Mouse (Mus musculus): ENCODE data around the gene Sdc4.

Sdc4 gene

DNA sequence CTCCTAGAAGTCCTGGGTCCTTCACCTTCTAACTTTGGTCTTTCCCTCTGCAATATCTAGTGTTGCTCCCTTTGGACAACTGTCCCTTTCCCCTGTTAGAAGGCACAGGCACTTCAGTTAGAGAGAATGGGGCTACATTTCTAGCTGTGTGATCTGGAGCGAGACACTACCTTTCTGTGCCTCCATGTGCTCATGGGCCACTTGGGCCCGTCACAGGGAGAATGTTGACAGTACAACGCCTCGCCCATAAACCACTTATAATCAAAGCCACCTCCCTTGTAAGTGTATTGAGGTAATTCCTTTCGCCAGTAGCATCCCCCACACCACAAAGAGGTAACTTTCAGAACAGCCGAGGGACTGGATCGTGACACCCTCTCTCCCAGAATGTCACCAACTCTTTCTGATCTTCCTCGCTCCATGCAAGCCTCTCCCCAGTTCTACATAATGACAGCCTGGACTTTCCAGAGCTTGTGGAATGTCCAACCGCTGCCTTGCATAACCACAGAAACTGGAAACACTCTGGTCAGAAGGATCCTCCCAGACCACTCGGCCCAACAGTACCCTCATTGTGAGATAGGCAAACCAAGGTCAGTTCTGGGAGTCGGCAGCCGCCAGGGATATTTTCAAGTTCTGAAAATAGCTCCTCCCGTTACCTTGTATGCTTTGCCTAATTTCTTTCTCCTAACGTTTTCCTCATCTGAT lies 5.8 kb upstream of the Sdc4 start:
- DNase-seq (ENCODE audit: low read depth, low spot score), result no peak

GRCm38 (mm10) chr2:164448921-164449320 lies 5.2 kb upstream of the Sdc4 start:
- no peak for DNase-seq (ENCODE audit: low read depth, low spot score)

DNA sequence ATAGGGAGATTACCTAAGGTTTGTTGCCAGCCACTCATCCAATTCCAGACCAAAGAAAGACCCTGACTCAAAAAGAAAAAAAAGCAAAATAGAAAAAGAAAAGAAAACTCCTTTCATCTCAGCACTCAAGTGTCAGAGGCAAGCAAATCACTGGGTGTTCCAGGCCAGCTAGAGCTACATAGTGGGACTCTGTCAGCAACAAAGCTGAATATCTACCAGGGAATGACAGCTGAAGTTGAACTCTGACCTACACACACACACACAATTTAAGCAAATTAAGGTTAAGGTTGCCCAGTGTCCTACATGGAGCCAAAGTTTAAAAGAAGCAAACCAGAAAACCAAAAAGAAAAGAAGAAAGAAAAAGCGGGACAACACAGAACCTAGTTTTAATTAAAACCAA lies 4.5 kb upstream of the Sdc4 start:
- DNase-seq (ENCODE audit: low read depth, low spot score), result no peak

GRCm38 (mm10) chr2:164446086-164446469 lies 2.4 kb upstream of the Sdc4 start:
- no peak for DNase-seq (ENCODE audit: low read depth, low spot score)

DNA sequence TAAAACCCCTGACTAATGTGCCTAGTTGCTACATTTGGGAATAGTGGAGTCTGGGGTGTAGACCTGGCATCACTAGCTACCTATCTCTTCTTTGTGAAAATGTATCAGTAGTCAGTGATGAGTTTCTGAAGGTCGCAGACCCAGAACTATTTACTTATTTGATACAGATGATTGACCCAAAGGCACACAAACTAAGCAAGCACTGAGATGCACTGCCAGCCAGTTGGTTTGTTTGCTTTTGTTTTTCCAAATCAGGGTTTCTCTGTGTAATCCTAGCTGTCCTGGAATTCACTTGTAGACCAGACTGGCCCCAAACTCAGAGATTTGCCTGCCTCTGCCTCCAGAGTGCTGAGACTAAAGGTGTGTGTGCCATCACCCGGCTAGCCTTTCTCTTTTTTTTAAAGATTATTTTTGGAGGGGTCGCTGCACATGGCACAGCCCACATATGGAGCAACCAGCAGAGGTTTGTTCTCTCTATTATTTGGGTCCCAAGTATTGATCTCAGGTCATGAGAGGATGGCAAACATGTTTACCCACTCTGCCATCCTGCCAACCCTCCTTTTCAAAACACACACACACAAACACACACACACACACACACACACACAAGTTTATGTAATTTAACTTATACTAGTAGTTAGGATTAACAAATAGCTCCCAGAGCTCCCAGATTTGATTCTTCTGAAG lies 1.9 kb upstream of the Sdc4 start:
- no peak for DNase-seq (ENCODE audit: low read depth, low spot score)

DNA sequence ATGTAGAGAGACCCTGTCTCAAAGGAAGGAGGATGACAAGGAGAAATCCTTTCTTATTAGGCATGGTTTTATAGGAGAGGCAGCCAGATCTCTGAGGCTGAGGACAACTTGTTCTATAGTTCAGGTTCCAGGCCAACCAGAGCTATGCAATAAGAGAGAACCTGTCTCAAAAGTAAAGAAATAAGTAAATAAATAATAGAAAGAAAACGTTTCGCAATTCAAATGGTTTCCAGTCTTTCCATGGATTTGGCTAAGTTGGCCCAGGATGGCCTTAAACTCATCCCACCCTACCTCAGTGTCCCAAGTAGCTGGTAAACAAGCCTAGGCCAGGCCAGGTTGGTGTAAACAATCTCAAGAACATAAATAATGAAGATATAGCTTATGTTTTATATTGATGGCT lies 1.0 kb upstream of the Sdc4 start:
- DNase-seq (ENCODE audit: low read depth, low spot score), result no peak

- no peak for DNase-seq (ENCODE audit: low read depth, low spot score)
Observed at GRCm38 (mm10) chr2:164443051-164443437, 643 bp downstream of the Sdc4 start.

GRCm38 (mm10) chr2:164442315-164443050 lies 1.2 kb downstream of the Sdc4 start:
- no peak for DNase-seq (ENCODE audit: low read depth, low spot score)

- no peak for DNase-seq (ENCODE audit: low read depth, low spot score)
Observed at GRCm38 (mm10) chr2:164441731-164442130, 2.0 kb downstream of the Sdc4 start.

GRCm38 (mm10) chr2:164441155-164441554 lies 2.5 kb downstream of the Sdc4 start:
- no peak for DNase-seq (ENCODE audit: low read depth, low spot score)

DNA sequence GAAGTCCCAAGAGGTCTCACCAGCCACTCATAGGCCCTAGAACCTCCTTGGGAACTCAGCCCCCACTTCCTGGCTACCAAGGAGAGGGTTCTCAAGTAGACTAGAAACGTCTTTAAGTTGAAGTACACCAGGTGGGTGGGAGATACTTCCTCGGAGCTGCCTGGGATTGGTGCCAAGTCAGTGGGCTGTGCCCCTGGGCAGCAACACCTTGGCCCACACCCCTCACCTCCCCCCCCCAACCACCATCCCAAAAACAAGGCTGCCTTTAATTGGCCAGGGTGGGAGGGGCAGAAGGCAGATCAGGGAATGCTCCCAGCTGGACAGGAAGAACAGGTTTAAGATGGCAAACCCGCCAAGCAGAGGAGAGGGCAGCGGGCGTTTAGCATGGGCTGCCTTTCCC lies 3.4 kb downstream of the Sdc4 start:
- DNase-seq (ENCODE audit: low read depth, low spot score), result no peak

GRCm38 (mm10) chr2:164439001-164439421 lies 4.7 kb downstream of the Sdc4 start:
- DNase-seq (ENCODE audit: low read depth, low spot score), result no peak

- DNase-seq (ENCODE audit: low read depth, low spot score), result no peak
Observed at GRCm38 (mm10) chr2:164438257-164438656, 5.4 kb downstream of the Sdc4 start.

DNA sequence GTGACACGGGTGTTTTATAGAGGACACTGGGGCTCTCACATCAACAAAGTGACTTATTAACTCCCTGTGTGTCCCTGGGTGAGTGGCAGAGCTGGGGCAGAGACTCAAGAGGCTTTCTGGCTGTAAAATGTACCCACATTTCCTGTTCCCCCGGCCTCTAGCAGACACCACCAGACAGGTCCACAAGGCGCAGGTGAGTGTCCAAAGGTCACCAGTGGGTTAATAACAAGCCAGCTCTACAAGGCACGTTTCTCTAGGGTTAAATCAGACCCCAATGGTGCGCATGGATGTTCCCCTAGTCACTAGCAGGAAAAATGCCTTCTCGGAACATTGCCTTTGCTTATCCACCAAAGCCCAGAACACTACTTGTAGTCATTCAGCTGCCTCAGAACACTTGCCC lies 6.0 kb downstream of the Sdc4 start:
- DNase-seq (ENCODE audit: low read depth, low spot score), result no peak

GRCm38 (mm10) chr2:164436961-164437360 lies 6.7 kb downstream of the Sdc4 start:
- no peak for DNase-seq (ENCODE audit: low read depth, low spot score)

DNA sequence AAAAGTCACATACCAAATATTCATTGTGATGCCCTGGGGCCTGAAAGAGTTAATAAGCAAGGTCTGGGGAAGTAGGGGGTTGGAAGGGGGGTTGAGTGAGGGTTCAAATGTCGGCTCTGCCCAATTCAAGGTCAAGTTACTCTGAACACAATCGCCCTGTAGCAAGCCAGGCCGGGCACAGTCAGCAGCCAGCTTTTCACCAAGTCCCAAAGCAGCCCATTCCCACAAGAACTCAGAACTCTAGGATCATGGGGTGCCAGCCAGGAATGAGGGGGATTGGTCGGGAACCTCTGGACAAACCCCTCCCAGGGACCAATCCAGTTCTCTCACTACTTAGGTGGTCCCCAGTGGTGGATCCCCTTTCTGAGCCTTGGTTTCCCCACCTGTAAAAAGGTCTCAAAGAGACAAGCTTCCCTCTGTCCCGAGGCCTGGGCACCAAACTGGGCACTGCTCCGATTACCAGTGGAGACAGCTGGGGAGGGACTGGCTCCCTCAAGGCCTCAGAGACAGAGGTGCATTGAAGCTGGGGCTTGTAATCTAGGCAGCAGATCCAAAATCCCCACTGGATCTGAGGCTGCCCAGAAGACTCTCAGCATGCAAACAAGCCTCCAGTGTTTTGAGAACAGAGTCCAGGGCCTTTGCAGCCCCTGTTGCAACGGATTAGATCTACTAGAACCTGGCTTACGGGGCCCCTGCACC lies 7.3 kb downstream of the Sdc4 start:
- no peak for DNase-seq (ENCODE audit: low read depth, low spot score)

DNA sequence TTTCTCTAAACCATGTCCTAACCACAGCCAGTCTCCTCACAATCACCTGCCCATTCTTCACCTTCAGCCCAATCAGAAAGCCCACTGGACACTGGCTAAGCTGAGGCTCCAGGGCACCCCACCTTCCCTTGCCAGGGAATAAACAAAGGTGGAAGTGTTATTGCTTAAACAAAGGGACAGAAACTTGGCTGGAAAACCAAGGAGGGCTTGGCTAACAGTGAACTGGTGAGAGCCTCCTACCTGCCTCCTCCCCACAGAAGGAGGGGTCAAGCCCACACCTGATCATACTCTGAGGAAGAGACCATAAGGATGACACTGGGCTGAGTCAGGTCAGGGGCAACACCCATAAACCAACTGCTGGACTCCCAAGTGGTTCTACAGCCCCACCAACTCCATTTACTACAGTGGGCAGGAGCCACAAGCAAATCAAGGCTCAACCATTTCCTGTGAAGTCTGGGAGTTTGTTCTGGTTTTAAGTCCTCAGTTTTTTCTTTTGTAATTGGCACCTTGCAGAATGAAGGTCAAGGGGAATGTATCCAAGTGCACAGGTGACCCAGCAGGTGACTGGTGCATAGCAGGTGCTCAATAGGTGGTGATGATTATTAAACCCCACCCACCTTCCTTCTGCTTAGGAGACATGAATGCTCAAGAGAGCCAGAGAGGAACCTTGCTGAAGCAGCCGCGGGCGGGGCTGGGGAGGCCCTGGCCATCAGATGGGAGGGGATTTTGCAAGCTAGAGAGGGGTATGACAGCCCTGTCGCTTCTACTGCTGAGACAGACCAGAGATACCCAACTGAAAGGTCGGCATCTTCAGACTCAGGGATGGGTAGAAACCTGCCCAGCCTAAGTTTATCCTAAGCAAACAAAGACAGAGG lies 8.2 kb downstream of the Sdc4 start:
- no peak for DNase-seq (ENCODE audit: low read depth, low spot score)

DNA sequence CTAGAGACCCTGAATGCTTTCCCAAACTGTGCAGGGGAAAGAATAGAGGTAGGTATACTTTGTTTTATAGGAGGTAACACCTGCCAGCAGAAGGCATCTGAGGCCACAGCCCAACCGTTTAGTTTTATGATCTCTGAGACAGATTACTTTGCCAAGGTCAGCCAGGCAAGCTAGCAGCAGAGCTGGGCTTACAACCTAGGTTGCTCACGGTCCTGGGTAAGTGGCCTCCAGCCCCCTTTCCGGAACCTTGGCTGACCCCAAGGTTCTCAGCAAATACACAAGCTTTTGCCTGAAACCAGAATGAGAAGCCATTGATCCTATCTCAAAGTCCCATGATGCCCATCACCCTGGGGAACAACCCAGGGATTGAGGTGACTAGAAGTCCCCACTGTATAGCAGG lies 9.0 kb downstream of the Sdc4 start:
- DNase-seq (ENCODE audit: low read depth, low spot score), result no peak

GRCm38 (mm10) chr2:164433278-164433895 lies 10.3 kb downstream of the Sdc4 start:
- no peak for DNase-seq (ENCODE audit: low read depth, low spot score)

GRCm38 (mm10) chr2:164432541-164433191 lies 11.0 kb downstream of the Sdc4 start:
- no peak for DNase-seq (ENCODE audit: low read depth, low spot score)
